Mouse (Mus musculus) embryonic facial prominence, embryonic 11.5 days (tissue): ENCODE data around the gene Olfr1243. TPM values are rescaled to one million over a fixed set of nuclear protein-coding genes. Genes with fewer than 3 reads are reported as not detected.
"Not testable (repeated sequence)": the region's sequence is repeated elsewhere in the genome, so short reads cannot be mapped to it uniquely, and the experiment has no call there.

ENCODE experiments used
- ATAC-seq: fragments of 200-750 bp; cut with Nextera tagmentation; replicated peaks from 2 replicates; pipeline ENCODE4 v1.8.0; 2017; ENCODE audit warnings: low read depth; ENCODE audit not compliant: insufficient number of reproducible peaks, low FRiP score, low TSS enrichment
- DNase-seq: peaks from one replicate; pipeline ENCODE4 v3.0.0-alpha.2; 2015; ENCODE audit warnings: low spot score
- H3K27ac ChIP-seq: fragments of 300-500 bp; sonication (generic); replicated peaks from 2 replicates; pipeline ENCODE4 v1.5.1; 2014; ENCODE audit warnings: mild to moderate bottlenecking, low read depth, low read length, control low read depth
- H3K27me3 ChIP-seq: fragments of 300-500 bp; sonication (generic); 2 replicates; pipeline ENCODE4 v1.6.1; 2014; ENCODE audit warnings: mild to moderate bottlenecking, low read length, moderate library complexity, mixed read lengths; ENCODE audit not compliant: control insufficient read depth, insufficient read depth
- H3K36me3 ChIP-seq: fragments of 300-500 bp; sonication (generic); replicated peaks from 2 replicates; pipeline ENCODE4 v1.6.1; 2014; ENCODE audit warnings: low read depth, mild to moderate bottlenecking, low read length, moderate library complexity, mixed read lengths; ENCODE audit not compliant: control insufficient read depth, insufficient read depth
- H3K4me1 ChIP-seq: fragments of 300-500 bp; sonication (generic); 2 replicates; pipeline ENCODE4 v1.6.1; 2014; ENCODE audit warnings: low read length, mixed read lengths; ENCODE audit not compliant: control insufficient read depth, insufficient read depth
- H3K4me2 ChIP-seq: fragments of 300-500 bp; sonication (generic); 2 replicates; pipeline ENCODE4 v1.6.1; 2014; ENCODE audit warnings: low read depth, mild to moderate bottlenecking, control low read depth, low read length, moderate library complexity
- H3K4me3 ChIP-seq: fragments of 300-500 bp; sonication (generic); 2 replicates; pipeline ENCODE4 v1.5.1; 2014; ENCODE audit warnings: low read depth, low read length, control low read depth
- H3K9ac ChIP-seq: fragments of 300-500 bp; sonication (generic); replicated peaks from 2 replicates; pipeline ENCODE4 v1.6.1; 2014; ENCODE audit warnings: mild to moderate bottlenecking, control low read depth, low read length
- H3K9me3 ChIP-seq: fragments of 300-500 bp; sonication (generic); replicated peaks from 2 replicates; pipeline ENCODE4 v1.6.1; 2016; ENCODE audit warnings: mild to moderate bottlenecking, low read length, inconsistent platforms, mixed read lengths; ENCODE audit not compliant: control insufficient read depth
- WGBS: fragments of 180-500 bp; shearing (Covaris S2); extraction: QIAGEN DNeasy Blood & Tissue Kit; methylation state at CpG from one replicate; pipeline ENCODE4 v1.1.7; 2014; 5-methylcytosine and 5-hydroxymethylcytosine counted together
- polyA plus RNA-seq: library from polyadenylated mRNA; unstranded; fragments of >200 nt; fragmentation: Nextera tagmentation; extraction: Ambion mirVana; gene quantifications from 2 replicates; pipeline ENCODE4 v1.2.1, GENCODE M21; 2014

Olfr1243 gene
- not detected in 2 replicates for polyA plus RNA-seq

DNA sequence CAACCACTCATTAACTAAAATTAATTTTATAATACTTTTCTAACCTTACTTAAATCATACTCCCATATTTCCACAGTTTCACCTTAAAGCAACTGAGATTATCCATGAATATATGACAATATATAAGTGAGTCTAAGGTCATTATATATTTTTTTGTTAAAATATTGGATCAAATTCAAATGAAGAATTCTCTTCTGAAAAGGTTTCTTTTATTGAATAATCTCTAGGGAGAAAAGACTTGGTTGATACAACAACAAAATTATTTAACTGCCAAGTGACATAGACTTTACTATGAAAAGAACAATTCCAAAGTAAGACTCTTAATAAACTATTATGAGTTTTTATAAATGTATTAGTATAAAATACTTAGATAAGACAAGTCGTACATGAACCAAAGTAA is at the start of gene Olfr1243:
TSS of gene Olfr1243 (minus strand) at position 101 of the 400 bp plus-strand sequence.
- Histone ChIP-seq H3K36me3 (no peaks in the 10 kb centered on the region), H3K9me3 (no peaks in the 10 kb centered on the region), H3K4me2 (no peak within 1 kb of the TSS), H3K4me1 (no peaks in the 10 kb centered on the region), H3K9ac (no peak within 1 kb of the TSS), H3K27ac (no peak within 1 kb of the TSS), H3K27me3 (no peaks in the 10 kb centered on the region), H3K4me3 (no peak within 1 kb of the TSS)
- ATAC-seq (no peak), DNase-seq (no peak)
- 92% methylated on average over 1 of the region's 1 CpGs for WGBS

DNA sequence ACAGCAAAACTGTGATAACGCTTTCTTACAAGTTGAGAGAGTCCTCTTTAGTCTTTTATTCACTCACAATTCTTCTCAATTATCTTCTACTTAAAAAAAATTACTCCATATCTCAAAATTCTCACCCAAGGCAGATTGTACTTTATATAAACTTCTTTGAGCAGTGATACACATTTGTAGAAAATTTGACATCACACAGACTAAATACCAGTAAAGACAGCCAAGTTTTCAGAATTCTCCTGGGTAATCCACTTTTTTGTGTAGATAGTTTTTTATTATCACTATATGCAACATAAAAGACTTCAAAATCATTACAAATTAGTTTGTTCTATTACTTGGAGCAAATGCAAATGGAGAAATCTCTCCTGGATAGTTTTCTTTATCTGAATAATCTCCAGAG is 47.1 kb upstream of the Olfr1243 start, which contains the start of gene Olfr1245:
TSS of gene Olfr1245 (minus strand) at position 101 of the 400 bp plus-strand sequence.
- H3K4me3 ChIP-seq: no peak within 1 kb of the TSS
- H3K9ac ChIP-seq: no peak within 1 kb of the TSS
- no peak within 1 kb of the TSS for H3K4me2 ChIP-seq
- no peaks in the 10 kb centered on the region for H3K27me3 ChIP-seq
- no peaks in the 10 kb centered on the region for H3K36me3 ChIP-seq
- WGBS: 82% methylated on average over 1 of the region's 1 CpGs
- H3K27ac ChIP-seq: no peak within 1 kb of the TSS
- DNase-seq: no peak
- no peaks in the 10 kb centered on the region for H3K4me1 ChIP-seq
- no peak for ATAC-seq
- no peaks in the 10 kb centered on the region for H3K9me3 ChIP-seq

DNA sequence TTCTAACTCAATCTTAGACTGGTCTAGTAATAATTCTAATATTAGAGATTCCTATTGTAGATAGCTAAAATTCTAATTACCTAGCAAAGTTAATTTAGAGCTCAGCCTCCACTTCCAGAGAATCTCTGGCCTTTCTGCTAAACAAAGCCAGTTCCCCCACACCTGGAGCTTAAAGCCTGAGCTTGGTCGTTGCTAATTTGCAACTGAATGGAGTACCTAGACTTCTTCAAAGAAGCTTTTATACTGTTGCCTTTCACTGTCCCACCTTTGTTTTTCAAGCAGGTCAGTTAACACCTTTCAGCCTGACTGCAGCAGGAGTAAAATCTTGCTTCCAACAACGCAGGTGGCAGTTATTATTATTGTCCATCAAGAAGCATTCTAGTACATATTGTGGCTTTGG is 31.4 kb upstream of the Olfr1243 start:
- H3K27me3 ChIP-seq, H3K4me3 ChIP-seq, H3K27ac ChIP-seq, DNase-seq, H3K9ac ChIP-seq, H3K4me2 ChIP-seq, ATAC-seq, H3K36me3 ChIP-seq, H3K4me1 ChIP-seq, H3K9me3 ChIP-seq: not testable (repeated sequence)
- WGBS: 58% methylated on average over 2 of the region's 2 CpGs

DNA sequence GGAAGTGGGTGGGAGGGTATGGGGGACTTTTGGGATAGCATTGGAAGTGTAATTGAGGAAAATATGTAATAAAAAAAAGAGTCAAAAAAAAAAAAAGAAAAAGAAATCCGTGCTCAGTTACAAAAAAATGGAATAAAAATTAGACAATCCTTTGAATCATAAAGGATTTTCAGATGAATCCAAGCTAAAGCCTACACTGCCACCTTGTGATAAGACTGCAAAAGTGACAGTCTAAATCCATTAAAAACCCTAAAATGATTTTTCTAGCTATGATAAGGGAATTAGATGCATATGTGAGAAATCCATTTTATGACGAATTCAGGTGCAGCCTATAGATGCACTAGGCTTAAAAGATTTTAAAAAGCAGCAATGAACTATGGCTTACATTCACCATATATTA is 13.2 kb upstream of the Olfr1243 start:
- peak; percentile 11 for DNase-seq
- ATAC-seq: no peak
- 68% methylated on average over 2 of the region's 2 CpGs for WGBS
- no peak overlapping the region for H3K4me3 ChIP-seq
- no peaks in the 10 kb centered on the region for H3K9me3 ChIP-seq
- H3K27ac ChIP-seq: no peak overlapping the region
- H3K27me3 ChIP-seq: no peaks in the 10 kb centered on the region
- no peaks in the 10 kb centered on the region for H3K4me1 ChIP-seq
- no peaks in the 10 kb centered on the region for H3K36me3 ChIP-seq
- no peak overlapping the region for H3K9ac ChIP-seq
- no peak overlapping the region for H3K4me2 ChIP-seq

DNA sequence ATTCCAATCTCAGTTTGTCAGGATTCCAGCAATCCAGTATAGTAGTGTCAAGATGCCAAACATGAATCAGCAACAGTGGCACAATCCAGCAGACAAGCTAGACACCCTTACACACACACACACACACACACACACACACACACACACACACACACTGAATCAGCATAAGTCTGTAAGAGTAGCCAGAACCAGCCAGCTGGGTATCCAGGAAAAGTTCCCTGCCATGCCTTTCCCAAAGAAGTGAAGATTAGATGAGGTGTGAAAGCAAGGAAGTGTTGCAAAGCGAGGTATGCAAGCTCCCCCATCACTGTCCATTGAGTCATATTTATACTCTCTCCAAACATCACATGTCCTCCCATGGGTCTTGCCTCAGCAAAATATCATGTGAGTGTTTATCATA is 8.6 kb upstream of the Olfr1243 start:
- H3K36me3 ChIP-seq: no peaks in the 10 kb centered on the region
- no peak overlapping the region for H3K9ac ChIP-seq
- H3K27ac ChIP-seq: no peak overlapping the region
- WGBS: 88% methylated on average over 1 of the region's 1 CpGs
- H3K27me3 ChIP-seq: no peaks in the 10 kb centered on the region
- no peaks in the 10 kb centered on the region for H3K9me3 ChIP-seq
- ATAC-seq (no peak), DNase-seq (no peak)
- H3K4me2 ChIP-seq: no peak overlapping the region
- no peaks in the 10 kb centered on the region for H3K4me1 ChIP-seq
- no peak overlapping the region for H3K4me3 ChIP-seq

DNA sequence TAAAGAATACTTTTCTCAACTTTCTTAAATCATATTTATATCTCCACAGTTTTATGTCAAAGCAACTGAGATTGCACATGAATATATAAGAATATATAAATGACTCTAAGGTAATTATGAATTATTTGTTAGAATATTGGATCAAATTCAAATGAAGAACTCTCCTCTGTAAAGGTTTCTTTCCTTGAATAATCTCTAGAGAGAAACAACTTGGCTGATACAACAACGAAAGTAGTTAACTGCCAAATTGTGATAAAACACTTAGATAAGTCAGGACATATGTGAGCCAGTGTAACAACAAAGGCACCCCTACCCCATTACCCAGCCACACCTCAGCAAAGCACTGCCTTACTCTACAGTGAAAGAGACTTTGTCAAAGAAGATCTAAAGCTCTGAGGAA is 33.1 kb downstream of the Olfr1243 start, which contains the start of gene Olfr1242:
TSS of gene Olfr1242 (minus strand) at position 101 of the 400 bp plus-strand sequence.
- Histone ChIP-seq H3K9ac (no peak within 1 kb of the TSS), H3K27ac (no peak within 1 kb of the TSS), H3K4me1 (no peaks in the 10 kb centered on the region), H3K36me3 (no peaks in the 10 kb centered on the region), H3K4me2 (no peak within 1 kb of the TSS), H3K27me3 (no peaks in the 10 kb centered on the region), H3K4me3 (no peak within 1 kb of the TSS), H3K9me3 (no peaks in the 10 kb centered on the region)
- 82% methylated on average over 1 of the region's 1 CpGs for WGBS
- ATAC-seq: no peak
- DNase-seq: no peak

DNA sequence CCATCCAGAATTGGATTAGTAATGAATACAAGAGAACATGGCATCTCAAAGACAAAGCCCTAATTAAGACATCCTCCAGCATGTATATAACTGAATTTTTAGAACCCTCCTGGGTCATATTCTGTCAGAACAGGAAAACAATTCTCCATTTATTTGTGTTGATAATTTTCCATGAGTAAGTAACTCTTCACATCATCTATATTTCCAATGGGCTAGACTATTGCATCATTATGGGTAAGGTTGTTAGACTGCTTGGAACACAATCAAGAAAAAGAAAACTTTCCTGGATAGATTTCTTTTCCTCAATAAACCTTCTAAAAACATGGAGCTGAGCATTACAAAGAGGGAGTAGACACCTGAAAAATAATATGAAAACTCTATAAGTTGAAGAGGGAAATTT is 44.3 kb downstream of the Olfr1243 start, which contains the start of gene Olfr1241:
TSS of gene Olfr1241 (minus strand) at position 101 of the 400 bp plus-strand sequence.
- H3K4me2 ChIP-seq: no peak within 1 kb of the TSS
- H3K4me3 ChIP-seq: no peak within 1 kb of the TSS
- ATAC-seq (no peak), DNase-seq (no peak)
- no peaks in the 10 kb centered on the region for H3K9me3 ChIP-seq
- H3K9ac ChIP-seq: no peak within 1 kb of the TSS
- H3K36me3 ChIP-seq: no peaks in the 10 kb centered on the region
- no peaks in the 10 kb centered on the region for H3K4me1 ChIP-seq
- H3K27ac ChIP-seq: no peak within 1 kb of the TSS
- no peaks in the 10 kb centered on the region for H3K27me3 ChIP-seq
